Mouse (Mus musculus) ovary, postnatal 36 days (tissue): ENCODE results near the gene Mmp24.
"Not testable (repeated sequence)": the region's sequence is repeated elsewhere in the genome, so short reads cannot be mapped to it uniquely, and the experiment has no call there.

ENCODE experiments used
- DNase-seq: peaks from one replicate; pipeline ENCODE4 v3.0.0; 2022; ENCODE audit warnings: low spot score, mixed read lengths

The Mmp24 gene

GRCm38 (mm10) chr2:155774927-155775684, at the start of gene Mmp24:
Gene Mmp24, plus strand, starts transcription at chr2:155775342.
- no peak for DNase-seq

- DNase-seq: no peak
Measured at GRCm38 (mm10) chr2:155726302-155726701, 48.8 kb upstream of the Mmp24 start.

- no peak for DNase-seq
Measured at GRCm38 (mm10) chr2:155727764-155728395, 47.3 kb upstream of the Mmp24 start.

- no peak for DNase-seq
Measured at GRCm38 (mm10) chr2:155728742-155729141, 46.4 kb upstream of the Mmp24 start.

GRCm38 (mm10) chr2:155729158-155729645, 45.9 kb upstream of the Mmp24 start, which contains the start of gene Edem2:
Gene Edem2, minus strand, starts transcription at chr2:155729475.
- DNase-seq: peak; percentile 87

- no peak for DNase-seq
Measured at GRCm38 (mm10) chr2:155735080-155735479, 40.1 kb upstream of the Mmp24 start.

GRCm38 (mm10) chr2:155735766-155736165, 39.4 kb upstream of the Mmp24 start, which contains the start of gene Gm17581:
Gene Gm17581, minus strand, starts transcription at chr2:155735866.
- DNase-seq: not testable (repeated sequence)

- DNase-seq: no peak
Measured at GRCm38 (mm10) chr2:155736936-155737335, 38.2 kb upstream of the Mmp24 start.

GRCm38 (mm10) chr2:155737803-155738202, 37.3 kb upstream of the Mmp24 start:
- no peak for DNase-seq

GRCm38 (mm10) chr2:155742211-155742610, 32.9 kb upstream of the Mmp24 start:
- no peak for DNase-seq

GRCm38 (mm10) chr2:155742931-155743337, 32.2 kb upstream of the Mmp24 start:
- peak; percentile 51 for DNase-seq

- no peak for DNase-seq
Measured at GRCm38 (mm10) chr2:155743351-155743750, 31.8 kb upstream of the Mmp24 start.

GRCm38 (mm10) chr2:155745487-155745886, 29.7 kb upstream of the Mmp24 start:
- DNase-seq: no peak

GRCm38 (mm10) chr2:155749394-155749793, 25.7 kb upstream of the Mmp24 start:
- DNase-seq: no peak

GRCm38 (mm10) chr2:155751014-155751786, 23.9 kb upstream of the Mmp24 start, which contains the start of gene Procr:
Gene Procr, plus strand, starts transcription at chr2:155751117.
- peak; percentile 46 for DNase-seq

- DNase-seq: peak; percentile 49
Measured at GRCm38 (mm10) chr2:155755746-155756145, 19.4 kb upstream of the Mmp24 start.

GRCm38 (mm10) chr2:155756855-155757566, 18.1 kb upstream of the Mmp24 start:
- DNase-seq: no peak

GRCm38 (mm10) chr2:155764679-155765418, 10.3 kb upstream of the Mmp24 start:
- DNase-seq: no peak

GRCm38 (mm10) chr2:155773664-155774063, 1.5 kb upstream of the Mmp24 start:
- no peak for DNase-seq

GRCm38 (mm10) chr2:155774261-155774926, 748 bp upstream of the Mmp24 start:
- no peak for DNase-seq
